Mouse (Mus musculus) lung, adult 2 months (tissue): Measurements from ENCODE around the gene Atxn2l.

ENCODE experiments used
- CTCF ChIP-seq: fragments of 200-500 bp; IDR thresholded peaks from 2 replicates; pipeline ENCODE4 v1.5.1; 2011; ENCODE audit warnings: mild to moderate bottlenecking, low read length, control low read depth; ENCODE audit not compliant: insufficient read depth
- POLR2A ChIP-seq: fragments of 200-500 bp; IDR thresholded peaks from 2 replicates; pipeline ENCODE4 v1.6.1; 2011; ENCODE audit warnings: low read depth, mild to moderate bottlenecking, control low read depth, low read length, borderline replicate concordance; ENCODE audit errors: extremely low read depth

DNA sequence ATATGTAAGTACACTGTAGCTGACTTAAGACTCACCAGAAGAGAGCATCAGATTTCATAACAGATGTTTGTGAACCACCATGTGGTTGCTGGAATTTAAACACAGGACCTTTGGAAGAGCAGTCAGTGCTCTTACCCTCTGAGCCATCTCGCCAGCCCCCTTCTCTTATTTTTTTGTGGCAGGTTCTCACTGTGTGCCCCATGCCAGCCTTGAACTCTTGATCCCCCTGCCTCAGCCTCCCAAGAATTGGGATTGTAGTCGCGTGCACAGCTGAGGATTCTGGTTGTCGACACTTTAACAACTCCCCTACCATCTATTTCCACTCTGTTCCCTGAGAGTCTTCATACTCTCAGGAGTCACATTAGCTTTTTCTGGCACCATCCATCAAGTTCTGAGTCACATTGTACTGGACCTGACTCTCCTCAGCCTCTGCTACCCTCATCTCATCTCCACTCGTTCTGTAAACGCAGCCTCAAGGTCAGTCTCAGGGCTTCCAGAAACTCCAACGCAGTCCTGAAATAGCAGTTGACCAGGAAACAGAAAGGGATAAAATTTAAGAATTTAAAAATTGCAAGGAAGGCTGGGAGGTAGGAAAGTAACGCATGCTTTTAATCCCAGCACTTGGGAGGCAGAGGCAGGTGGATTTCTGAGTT is 4.0 kb upstream of the Atxn2l start:
- no peak for TF ChIP-seq POLR2A
- TF ChIP-seq CTCF = no peak
